In genomic region chr6:13137255-13137654, GRCm38 (mm10) we compare ENCODE assay signal across 17 mouse cellular contexts.
"Had no signal": no experiment of that assay in that cellular context is flagged by ENCODE, and none has a peak within 500 bp of the region (broad histone marks: within the 10 kb centered on the region; RNA-seq: fewer than 3 reads in every experiment).

No protein-coding gene starts in this region.

- H3K27me3 ChIP-seq: neural tube, embryonic 12.5 days; neural tube, embryonic 13.5 days; neural tube, embryonic 15.5 days; stomach, embryonic 15.5 days had no signal

- H3K36me3 ChIP-seq: neural tube, embryonic 12.5 days; neural tube, embryonic 13.5 days; neural tube, embryonic 15.5 days; stomach, embryonic 15.5 days had no signal

- DNase-seq: retina, postnatal 1 day; right cerebral cortex, adult 18-20 months; right cerebral cortex, postnatal 14 days; right cerebral cortex, postnatal 25 days; right cerebral cortex, postnatal 4 days; spleen, adult 18-20 months; thymus, adult 18-20 months; thymus, adult 2 months; thymus, postnatal 14 days; thymus, postnatal 25 days; thymus, postnatal 36 days; thymus, postnatal 4 days had no signal

- H3K27ac ChIP-seq: neural tube, embryonic 12.5 days; neural tube, embryonic 13.5 days; neural tube, embryonic 15.5 days; stomach, embryonic 15.5 days; stomach, postnatal 0 days had no signal

- H3K9ac ChIP-seq: neural tube, embryonic 12.5 days; neural tube, embryonic 13.5 days; neural tube, embryonic 15.5 days; stomach, embryonic 15.5 days had no signal

- H3K4me3 ChIP-seq: neural tube, embryonic 12.5 days; neural tube, embryonic 13.5 days; neural tube, embryonic 15.5 days; stomach, embryonic 15.5 days had no signal

- H3K4me1 ChIP-seq: neural tube, embryonic 12.5 days; neural tube, embryonic 13.5 days; neural tube, embryonic 15.5 days; stomach, embryonic 15.5 days had no signal

- H3K9me3 ChIP-seq: neural tube, embryonic 12.5 days; neural tube, embryonic 13.5 days; neural tube, embryonic 15.5 days; stomach, embryonic 15.5 days had no signal

- H3K4me2 ChIP-seq: neural tube, embryonic 12.5 days; neural tube, embryonic 13.5 days; neural tube, embryonic 15.5 days; stomach, embryonic 15.5 days had no signal
